Mouse (Mus musculus): ENCODE measurements around the gene AC141477.1. TPM values are rescaled to one million over a fixed set of nuclear protein-coding genes. Genes with fewer than 3 reads are reported as not detected.

The AC141477.1 gene
- not detected in 2 replicates for polyA plus RNA-seq (2012; rRNA removed)

DNA sequence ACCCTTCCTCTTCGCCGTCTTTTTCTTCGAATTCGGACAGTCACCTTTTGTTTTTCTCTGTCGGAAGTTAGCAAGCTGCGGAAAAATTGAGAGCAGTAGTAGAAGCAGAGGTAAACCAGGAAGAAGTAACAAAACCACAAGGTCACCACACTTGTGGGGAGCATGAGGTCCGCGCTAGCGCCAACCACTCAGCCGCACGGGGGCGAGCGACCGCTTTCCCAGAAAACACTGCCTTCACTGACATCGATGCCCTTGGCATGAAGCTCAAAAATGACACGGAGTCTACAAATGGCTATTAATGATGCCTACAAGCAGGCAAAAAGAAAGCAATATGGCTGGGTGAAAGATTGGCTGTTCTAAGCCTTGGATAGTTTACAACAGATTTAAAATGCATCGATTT is at the start of gene AC141477.1:
Gene AC141477.1 (minus strand): TSS at position 164 of the 400 bp plus-strand sequence.

GRCm38 (mm10) chr10:76468203-76469162 is 28.2 kb upstream of the AC141477.1 start, which contains the start of the genes Mcm3ap and Ybey:
TSS of gene Mcm3ap (plus strand) at chr10:76468927.
TSS of gene Ybey (minus strand) at chr10:76469114.

DNA sequence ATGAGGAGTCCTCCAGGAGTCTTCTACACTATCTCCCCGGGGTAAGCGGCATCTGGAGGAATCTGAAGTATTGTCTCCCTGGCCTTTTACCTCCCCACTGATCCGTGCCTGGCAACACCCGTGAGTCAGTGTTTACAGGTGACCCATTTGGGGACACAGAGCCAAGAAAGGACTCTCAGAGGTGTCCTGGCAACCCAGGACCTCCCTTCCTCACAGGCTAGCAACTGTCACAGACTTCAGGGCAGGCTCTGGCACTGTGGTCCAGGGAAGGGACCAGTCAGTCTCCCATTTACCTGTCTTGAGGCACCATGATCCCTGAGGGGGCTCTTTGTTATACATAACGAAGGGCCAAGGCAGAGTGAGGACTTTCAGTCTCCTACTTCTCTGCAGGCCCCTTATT is 8.6 kb upstream of the AC141477.1 start, which contains the start of gene 2610028H24Rik:
Gene 2610028H24Rik (plus strand): TSS at position 231 of the 400 bp plus-strand sequence.

GRCm38 (mm10) chr10:76442178-76443088 is 2.2 kb upstream of the AC141477.1 start, which contains the start of gene Pcnt:
TSS of gene Pcnt (minus strand) at chr10:76442786.

Other genes starting within 250 kb of the AC141477.1 start
- 3.7 and 4.1 TPM in 2 replicates for gene Prmt2, start 202.6 kb downstream of the AC141477.1 start, polyA plus RNA-seq (2012; rRNA removed)
- gene S100b, start 186.6 kb downstream of the AC141477.1 start, polyA plus RNA-seq (2012; rRNA removed): 0.31 and 0.58 TPM in 2 replicates
- gene Dip2a, start 95.2 kb downstream of the AC141477.1 start, polyA plus RNA-seq (2012; rRNA removed): 2.3 and 2.4 TPM in 2 replicates
- 9.6 and 11.9 TPM in 2 replicates for gene Pcnt, start 2.3 kb upstream of the AC141477.1 start, polyA plus RNA-seq (2012; rRNA removed)
- gene 2610028H24Rik, start 8.6 kb upstream of the AC141477.1 start, polyA plus RNA-seq (2012; rRNA removed): not detected in 2 replicates
- 10.4 and 11.8 TPM in 2 replicates for gene Mcm3ap, start 28.5 kb upstream of the AC141477.1 start, polyA plus RNA-seq (2012; rRNA removed)
- 1.00 and 1.0 TPM in 2 replicates for gene Ybey, start 28.7 kb upstream of the AC141477.1 start, polyA plus RNA-seq (2012; rRNA removed)
- 76.3 and 92.5 TPM in 2 replicates for gene Lss, start 91.1 kb upstream of the AC141477.1 start, polyA plus RNA-seq (2012; rRNA removed)
- gene Spatc1l, start 121.8 kb upstream of the AC141477.1 start, polyA plus RNA-seq (2012; rRNA removed): 0.10 and 0.14 TPM in 2 replicates
- gene Ftcd, start 135.2 kb upstream of the AC141477.1 start, polyA plus RNA-seq (2012; rRNA removed): 127 and 138 TPM in 2 replicates
- 6.8 and 9.4 TPM in 2 replicates for gene Col6a2, start 183.2 kb upstream of the AC141477.1 start, polyA plus RNA-seq (2012; rRNA removed)